Mouse (Mus musculus): ENCODE results near the gene Hnrnpf. TPM values are rescaled to one million over a fixed set of nuclear protein-coding genes. Genes with fewer than 3 reads are reported as not detected.

The Hnrnpf gene
- total RNA-seq, 2 experiments from 2014 or later, result 112 to 124 TPM

GRCm38 (mm10) chr6:117918043-117918442 is 17.9 kb downstream of the Hnrnpf start:
- no peak for DNase-seq (ENCODE audit: extremely low spot score in 1 of 2, low spot score in 1 of 2)

DNA sequence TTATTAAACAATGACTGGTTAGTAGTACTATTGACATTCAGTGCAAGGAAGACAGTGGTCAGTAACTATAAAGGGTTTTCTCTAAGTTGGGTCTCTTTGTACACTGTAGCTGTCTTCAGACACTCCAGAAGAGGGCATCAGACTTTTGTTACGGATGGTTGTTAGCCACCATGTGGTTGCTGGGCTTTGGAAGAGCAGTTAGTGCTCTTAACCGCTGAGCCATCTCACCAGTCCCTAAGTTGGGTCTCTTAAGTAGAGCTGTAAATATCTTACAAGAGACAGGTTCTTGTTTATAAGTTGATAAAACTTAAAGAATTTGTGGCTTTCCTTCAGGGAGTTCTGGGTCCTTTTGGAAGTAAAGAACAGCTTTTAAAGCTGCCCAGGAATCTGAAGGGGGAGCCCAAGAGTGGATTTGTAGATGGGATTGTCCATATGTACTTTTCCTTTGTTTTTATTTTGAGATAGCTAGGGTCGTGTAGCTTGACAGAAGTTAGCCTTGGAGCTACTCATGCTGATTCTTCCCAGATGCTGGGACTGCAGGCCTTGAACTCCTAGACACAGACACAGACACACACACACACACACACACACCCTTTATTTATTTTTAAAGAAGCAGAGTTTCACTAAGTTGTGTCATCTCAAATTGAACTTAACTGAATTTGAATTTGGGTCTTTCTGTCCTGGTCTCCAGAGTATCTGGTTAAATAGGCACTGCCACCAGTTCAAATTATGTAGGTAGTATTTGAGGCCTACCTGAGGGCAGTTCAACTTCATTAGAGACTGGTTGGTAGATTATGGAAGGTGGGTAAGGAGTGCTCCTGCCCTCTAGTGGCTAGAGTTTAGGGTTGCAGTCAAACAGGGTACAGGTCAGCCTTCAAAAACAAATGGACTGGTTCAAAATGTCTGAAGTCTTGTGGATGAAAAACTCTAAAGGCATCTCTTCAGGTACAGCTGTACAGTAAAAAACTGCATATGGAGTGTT is 20.8 kb downstream of the Hnrnpf start:
- no peak for DNase-seq (ENCODE audit: extremely low spot score in 1 of 2, low spot score in 1 of 2)

DNA sequence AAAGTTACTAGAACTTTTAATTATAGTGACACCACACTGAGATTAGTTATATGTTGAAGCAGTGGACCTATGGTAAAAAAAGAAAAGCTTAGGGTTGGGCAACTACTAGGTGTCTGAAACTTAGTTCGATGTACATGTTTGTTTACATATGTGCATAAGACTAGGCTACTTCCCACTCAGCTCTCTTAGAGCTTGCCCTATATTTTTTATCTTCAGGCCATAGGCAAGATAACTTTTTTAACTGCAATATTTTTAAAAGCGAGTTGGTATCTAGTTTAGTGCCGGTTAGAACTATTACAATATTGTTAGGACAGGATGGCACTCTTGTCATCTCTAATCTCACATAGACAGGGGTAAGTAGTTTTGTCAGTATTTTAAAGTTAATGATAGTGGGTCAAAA is 21.9 kb downstream of the Hnrnpf start:
- DNase-seq (ENCODE audit: extremely low spot score in 1 of 2, low spot score in 1 of 2), result no peak

DNA sequence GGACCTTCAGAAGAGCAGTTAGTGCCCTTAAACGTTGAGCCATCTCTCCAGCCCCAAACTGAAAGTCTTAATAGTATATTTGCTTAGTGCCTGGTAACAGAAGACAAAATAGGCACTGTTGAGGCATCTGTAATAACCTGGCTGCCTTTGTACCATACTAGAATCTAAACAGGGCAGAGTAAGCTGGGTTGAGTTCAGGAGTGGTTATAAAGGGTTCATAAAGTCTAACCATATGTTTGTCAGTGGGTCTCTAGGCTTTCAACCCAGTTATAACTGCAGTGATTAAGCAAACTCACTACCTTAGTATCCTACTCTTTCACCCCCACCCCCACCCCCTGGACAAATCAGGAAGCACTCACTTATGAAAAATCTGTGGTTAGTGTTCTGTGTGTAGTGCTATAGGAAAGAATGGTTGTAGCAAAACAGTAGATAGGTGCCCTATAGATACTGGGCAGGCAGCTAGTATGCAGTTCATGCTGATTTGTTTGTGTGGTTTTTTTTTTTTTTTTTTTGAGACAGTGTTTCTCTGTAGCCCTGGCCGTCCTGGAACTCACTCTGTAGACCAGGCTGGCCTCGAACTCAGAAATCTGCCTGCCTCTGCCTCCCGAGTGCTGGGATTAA is 26.9 kb downstream of the Hnrnpf start:
- DNase-seq (ENCODE audit: extremely low spot score in 1 of 2, low spot score in 1 of 2), result no peak

- no peak for DNase-seq (ENCODE audit: extremely low spot score in 1 of 2, low spot score in 1 of 2)
Observed at GRCm38 (mm10) chr6:117927955-117928354, 27.8 kb downstream of the Hnrnpf start.

DNA sequence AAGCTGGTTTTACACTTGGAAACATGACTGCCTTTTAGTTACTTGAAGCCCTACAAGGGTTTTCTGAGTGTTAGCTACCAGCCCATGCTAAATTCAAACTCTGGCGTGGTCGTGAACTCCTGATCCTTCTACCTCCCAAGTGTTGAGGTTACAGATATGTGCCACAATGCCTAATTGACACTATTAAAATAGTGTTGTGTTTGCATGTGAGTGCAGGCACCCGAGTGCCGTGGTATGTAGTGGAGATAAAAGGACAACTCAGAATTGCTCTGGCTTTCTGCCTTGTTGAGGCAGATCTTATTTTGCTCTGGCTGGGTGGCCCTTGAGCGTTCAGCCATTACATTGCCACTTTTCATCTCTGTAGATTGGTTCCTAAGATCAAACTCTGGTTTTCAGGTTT is 28.6 kb downstream of the Hnrnpf start:
- no peak for DNase-seq (ENCODE audit: extremely low spot score in 1 of 2, low spot score in 1 of 2)

DNA sequence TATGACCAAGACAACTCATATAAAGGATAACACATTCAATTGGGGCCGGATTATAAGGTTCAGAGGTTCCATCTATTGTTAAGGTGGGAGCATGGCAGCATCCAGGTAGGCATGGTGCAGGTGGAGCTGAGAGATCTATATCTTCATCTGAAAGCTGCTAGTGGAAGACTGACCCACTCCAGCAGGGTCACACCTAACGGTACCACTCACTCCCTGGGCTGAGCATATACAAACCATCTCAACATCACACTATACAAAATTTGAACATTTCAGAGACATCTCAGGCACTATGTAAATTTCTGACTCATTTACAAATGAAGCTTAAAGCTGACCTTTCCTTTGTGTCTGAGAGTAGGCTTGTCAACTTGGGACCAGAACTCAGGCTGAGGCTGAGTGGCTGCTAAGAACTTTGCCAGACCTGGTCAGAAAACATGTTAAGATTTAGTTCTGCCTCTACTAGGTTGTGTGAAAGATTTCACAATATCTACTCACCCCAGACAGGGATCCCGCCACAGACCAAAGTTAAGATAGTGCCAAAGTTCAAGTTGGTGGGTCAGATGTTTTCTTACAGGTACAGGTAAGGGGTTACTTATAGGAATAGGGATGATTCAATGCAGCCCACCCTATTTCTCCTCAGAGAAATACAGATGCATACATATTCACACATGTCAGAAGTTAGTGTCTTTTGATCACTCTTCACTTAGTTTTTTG is 30.0 kb downstream of the Hnrnpf start:
- no peak for DNase-seq (ENCODE audit: extremely low spot score in 1 of 2, low spot score in 1 of 2)

GRCm38 (mm10) chr6:117932325-117933051 is 32.4 kb downstream of the Hnrnpf start:
- no peak for DNase-seq (ENCODE audit: extremely low spot score in 1 of 2, low spot score in 1 of 2)

DNA sequence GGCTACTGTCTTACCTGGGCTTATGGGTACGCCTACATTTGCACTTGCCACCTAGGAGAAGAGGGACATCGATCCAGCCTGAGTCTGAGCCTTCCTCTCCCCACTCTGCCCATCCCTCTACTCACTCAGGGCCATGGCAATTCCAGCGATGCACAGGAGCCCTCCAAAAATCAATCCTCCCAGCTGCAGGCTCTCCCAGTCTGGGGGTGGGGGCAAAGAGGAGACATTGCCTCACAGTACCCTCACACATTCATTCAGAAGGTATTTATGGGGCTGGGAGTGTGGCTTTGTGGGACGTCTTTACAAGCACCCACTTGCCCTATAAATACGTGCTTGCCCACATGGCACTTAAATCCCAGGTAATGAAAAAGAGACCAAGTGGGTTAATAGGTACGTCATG is 34.2 kb downstream of the Hnrnpf start:
- no peak for DNase-seq (ENCODE audit: extremely low spot score in 1 of 2, low spot score in 1 of 2)

- no peak for DNase-seq (ENCODE audit: extremely low spot score in 1 of 2, low spot score in 1 of 2)
Observed at GRCm38 (mm10) chr6:117935681-117936612, 35.8 kb downstream of the Hnrnpf start.

GRCm38 (mm10) chr6:117937222-117937932 is 37.3 kb downstream of the Hnrnpf start, which contains the start of gene Fxyd4:
Gene Fxyd4, minus strand, starts transcription at chr6:117937692.
- DNase-seq (ENCODE audit: extremely low spot score in 1 of 2, low spot score in 1 of 2), result no peak

- DNase-seq (ENCODE audit: extremely low spot score in 1 of 2, low spot score in 1 of 2), result no peak
Observed at GRCm38 (mm10) chr6:117938951-117939350, 38.8 kb downstream of the Hnrnpf start.

GRCm38 (mm10) chr6:117942769-117943168 is 42.6 kb downstream of the Hnrnpf start:
- peak in 1 of 2 experiments; percentile 36 for DNase-seq (ENCODE audit: extremely low spot score in 1 of 2, low spot score in 1 of 2)

DNA sequence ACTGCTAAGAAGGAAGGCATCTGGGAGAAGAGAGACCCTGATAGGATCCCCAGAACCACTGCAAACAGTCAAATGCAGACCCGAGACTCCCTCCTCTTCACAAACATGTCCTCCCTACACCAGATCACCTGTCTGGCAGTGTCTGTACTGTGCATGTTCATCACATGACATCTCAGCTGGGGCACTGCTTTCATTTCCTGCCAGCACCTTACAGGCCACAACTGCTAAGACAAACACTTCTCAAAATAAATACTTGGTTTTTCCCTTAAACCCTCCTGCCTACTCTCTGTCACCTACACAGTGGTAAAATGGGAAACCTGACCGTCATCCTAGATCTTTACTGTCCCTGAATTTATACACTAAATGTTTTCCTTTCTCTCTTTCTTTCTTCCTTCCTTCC is 43.8 kb downstream of the Hnrnpf start:
- DNase-seq (ENCODE audit: extremely low spot score in 1 of 2, low spot score in 1 of 2), result no peak

DNA sequence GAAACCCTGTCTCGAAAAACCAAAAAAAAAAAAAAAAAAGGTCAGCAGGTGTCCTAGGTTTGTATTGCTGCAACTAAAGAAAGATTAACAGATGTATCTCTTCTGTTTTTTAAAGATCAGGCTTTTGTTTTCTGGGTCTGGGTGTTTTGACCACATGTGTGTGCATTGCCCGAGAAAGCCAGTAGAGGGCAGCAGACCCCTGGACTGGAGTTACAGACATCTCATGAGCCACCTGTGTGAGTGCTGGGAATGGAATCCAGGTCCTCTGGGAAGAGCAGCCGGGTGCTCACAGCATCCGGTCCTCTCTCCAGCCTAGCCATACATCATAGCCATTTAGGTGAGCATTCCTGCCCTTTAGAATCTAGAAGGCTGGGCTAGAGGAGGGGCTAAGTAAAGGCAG is 52.2 kb downstream of the Hnrnpf start:
- no peak for DNase-seq (ENCODE audit: extremely low spot score in 1 of 2, low spot score in 1 of 2)

DNA sequence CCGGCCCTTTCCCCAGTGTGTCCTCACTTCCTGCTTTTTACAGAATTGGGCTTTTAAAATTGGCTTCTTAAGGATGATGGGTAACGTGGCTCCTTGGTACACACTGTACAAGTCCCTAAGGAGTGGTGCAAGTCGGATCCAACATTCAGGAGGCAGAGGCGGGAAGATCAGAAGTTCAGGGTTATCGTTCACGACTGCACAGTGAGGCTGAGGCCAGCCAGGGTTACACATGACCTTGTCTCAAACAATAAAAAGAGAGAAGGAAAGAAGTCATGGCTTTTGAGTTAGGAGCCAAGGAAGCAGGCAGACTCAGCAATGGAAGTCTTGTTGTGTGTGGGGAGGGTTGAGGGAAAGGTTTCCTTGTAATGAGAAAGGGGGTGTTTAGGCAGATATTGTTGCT is 56.0 kb downstream of the Hnrnpf start:
- no peak for DNase-seq (ENCODE audit: extremely low spot score in 1 of 2, low spot score in 1 of 2)

DNA sequence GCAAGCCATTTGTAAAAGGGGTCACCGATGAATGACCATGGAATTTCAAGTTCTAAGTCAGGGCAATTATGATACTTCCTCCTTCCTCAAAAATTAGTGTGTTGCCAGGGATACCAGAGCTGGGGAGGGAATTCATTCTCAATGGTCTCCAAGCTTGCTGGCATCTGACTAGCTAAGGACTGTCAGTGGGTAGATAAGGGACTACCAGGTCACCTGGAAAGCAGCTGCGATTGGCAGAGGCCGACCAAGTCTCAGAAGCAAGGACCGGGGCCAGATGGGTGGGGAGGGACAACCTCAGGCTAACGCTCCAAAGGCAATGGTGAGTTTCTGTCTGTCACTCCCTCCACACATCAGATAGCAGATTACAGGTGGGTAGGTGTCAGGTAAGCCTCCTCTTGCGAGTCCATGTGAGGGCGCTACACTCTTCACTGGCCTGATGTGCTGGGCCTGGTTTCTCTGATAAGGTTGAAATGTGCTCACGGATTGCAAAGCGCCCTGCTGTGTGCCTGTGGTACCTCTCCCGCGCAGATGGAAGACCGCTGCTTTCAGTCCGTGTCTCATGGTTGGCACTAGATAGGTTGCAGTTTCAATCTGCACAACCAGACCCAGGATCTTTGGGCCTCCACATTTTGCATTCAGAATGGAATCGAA is 56.9 kb downstream of the Hnrnpf start:
- DNase-seq (ENCODE audit: extremely low spot score in 1 of 2, low spot score in 1 of 2), result no peak

GRCm38 (mm10) chr6:117963201-117963600 is 63.1 kb downstream of the Hnrnpf start:
- no peak for DNase-seq (ENCODE audit: extremely low spot score in 1 of 2, low spot score in 1 of 2)
